ENCODE assay signal across 21 mouse cellular contexts in the genomic region with DNA sequence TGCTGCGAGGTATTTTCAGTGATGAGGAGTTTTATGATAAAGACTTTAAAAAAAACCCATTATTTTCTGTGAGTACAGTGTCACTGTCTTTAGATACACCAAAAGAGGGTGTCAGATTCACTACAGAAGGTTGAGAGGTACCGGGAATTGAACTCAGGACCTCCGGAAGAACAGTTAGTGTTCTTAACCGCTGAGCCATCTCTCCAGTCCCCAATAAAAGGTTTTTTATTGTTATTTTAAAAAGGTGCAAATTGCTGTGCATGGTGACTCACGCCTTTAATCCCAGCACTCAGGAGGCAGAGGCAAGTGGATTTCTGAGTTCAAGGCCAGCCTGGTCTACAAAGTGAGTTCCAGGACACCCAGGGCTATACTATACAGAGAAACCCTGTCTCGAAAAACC. TPM values are rescaled to one million over a fixed set of nuclear protein-coding genes. Genes with fewer than 3 reads are reported as not detected.
"Had no signal": no experiment of that assay in that cellular context is flagged by ENCODE, and none has a peak within 500 bp of the region (broad histone marks: within the 10 kb centered on the region; RNA-seq: fewer than 3 reads in every experiment).

No protein-coding gene starts in this region.

- ATAC-seq: hindbrain, postnatal 0 days; intestine, embryonic 16.5 days had no signal

- DNase-seq: gastrocnemius, postnatal 14 days; gastrocnemius, postnatal 36 days; heart, adult 18-20 months; heart, postnatal 10 days; heart, postnatal 36 days; kidney, adult 11 months; kidney, adult 2 months; kidney, adult 9 months; kidney, postnatal 14 days; kidney, postnatal 36 days; layer of hippocampus, adult 9-11 months; layer of hippocampus, postnatal 36 days; left cerebral cortex, postnatal 4 days; liver, embryonic 13.5 days had no signal

RNA-seq across cellular contexts. Expression of gene Ccdc113, which starts 38.4 kb away (rescaled TPM):
- total RNA-seq: gastrocnemius, adult 18-20 months; gastrocnemius, adult 8-10 months; gastrocnemius, postnatal 14 days; gastrocnemius, postnatal 36 days; heart, adult 8-10 months; heart, postnatal 36 days; hematopoietic stem cell, adult 5-6 weeks; liver, adult 2 months had no signal
